Mouse (Mus musculus): ENCODE results near the gene Cxcl16. TPM values are rescaled to one million over a fixed set of nuclear protein-coding genes. Genes with fewer than 3 reads are reported as not detected.
A peak's percentile ranks its signal among the peaks of the same experiment; 100 is the strongest.
"Not testable (repeated sequence)": the region's sequence is repeated elsewhere in the genome, so short reads cannot be mapped to it uniquely, and the experiment has no call there.

Gene Cxcl16
- 5.5 and 7.1 TPM in 2 replicates for total RNA-seq (2021)
- long read RNA-seq, transcript Cxcl16-201 (5 exons, 2,699 nt), result major isoform, 10 of 15 reads
- long read RNA-seq, partial matches to known transcripts, result 4 of 15 reads
- long read RNA-seq, other reads (novel, unspliced or antisense), result 1 of 15 reads

DNA sequence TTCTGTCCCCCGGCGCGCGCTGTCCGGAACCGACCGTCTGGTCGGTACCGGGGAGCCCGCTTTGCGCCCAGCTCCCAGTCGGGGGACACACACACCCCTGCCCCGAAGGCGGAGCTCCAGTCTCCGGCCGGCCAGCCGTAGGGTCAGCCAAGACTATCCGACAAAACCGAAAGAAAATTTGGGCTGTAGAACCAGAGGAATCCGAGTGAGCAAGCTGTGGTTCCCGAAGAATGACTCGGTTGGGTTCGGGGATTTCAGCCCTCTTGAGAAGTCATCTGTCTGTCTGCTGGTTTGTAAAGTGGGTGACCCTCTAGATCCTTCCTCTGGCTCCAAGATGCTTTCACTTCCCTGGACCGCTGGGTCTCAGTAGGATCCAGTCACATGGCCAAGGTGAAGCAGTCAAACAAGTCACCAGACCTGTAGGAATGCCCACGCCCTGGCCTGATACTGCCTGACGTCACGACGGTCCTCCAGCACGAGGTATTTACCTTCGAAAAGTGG is at the start of gene Cxcl16:
Gene Cxcl16 (minus strand): TSS at position 384 of the 501 bp plus-strand sequence.
- DNase-seq, result peak; percentile 52

- DNase-seq, result no peak
Observed at GRCm38 (mm10) chr11:70506962-70507515, 47.3 kb upstream of the Cxcl16 start.

DNA sequence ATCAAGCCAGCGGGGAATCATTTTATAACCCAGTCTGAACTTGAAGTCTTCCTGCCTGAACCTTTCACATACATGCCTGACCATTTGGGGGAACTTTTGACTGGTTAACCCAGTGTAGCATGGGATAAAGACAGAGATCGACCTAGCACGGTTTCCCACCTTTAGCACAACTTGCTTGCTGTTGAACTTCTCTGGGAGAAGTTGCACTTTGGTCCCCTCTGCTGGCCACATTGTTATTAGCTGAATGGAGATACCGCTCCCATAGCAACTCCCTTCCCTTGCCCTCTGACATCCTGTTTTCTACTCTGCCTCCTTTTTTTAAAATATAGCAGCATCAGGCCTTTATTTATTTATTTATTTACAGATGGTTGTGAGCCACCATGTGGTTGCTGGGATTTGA is 46.6 kb upstream of the Cxcl16 start:
- peak; percentile 67 for DNase-seq

GRCm38 (mm10) chr11:70504970-70505369 is 45.2 kb upstream of the Cxcl16 start, which contains the start of gene Tm4sf5:
Gene Tm4sf5 (plus strand): TSS chr11:70505244.
- DNase-seq, result no peak

DNA sequence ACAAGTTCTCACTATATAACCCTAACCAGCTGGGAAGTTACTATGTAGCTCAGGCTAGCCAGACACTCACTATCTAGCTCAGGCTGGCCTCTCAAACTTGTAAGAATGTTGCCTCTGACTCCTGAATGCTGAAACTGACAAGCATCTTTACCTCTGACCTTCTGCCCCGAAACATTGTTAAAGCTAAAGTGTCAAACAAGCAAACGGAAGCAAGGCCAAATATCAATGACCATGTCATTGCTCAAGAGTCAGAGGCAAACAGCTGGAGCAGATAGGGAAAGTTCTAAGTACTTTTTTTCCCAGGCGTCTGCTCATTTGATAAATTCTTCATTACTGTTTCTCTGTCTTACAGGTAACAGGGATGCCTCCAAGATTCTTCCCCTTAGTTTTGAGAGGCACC is 42.2 kb upstream of the Cxcl16 start:
- DNase-seq, result no peak

DNA sequence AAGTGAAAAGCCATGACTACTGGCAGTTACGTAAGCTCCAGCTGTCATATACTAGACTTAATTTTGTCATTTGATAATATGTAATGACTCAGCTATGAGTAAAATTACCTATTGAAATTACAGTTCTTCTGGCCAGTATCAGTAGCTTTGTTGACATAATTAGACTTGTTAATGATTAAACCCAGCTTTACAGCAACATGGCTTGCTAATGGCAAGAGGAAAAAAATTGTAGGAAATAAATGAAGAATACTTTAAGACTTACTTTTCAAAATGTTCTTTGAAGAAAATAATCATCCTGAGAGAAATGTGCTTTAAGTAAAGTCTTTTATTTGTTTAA is 40.7 kb upstream of the Cxcl16 start:
- DNase-seq, result no peak

- peak; percentile 77 for DNase-seq
Observed at GRCm38 (mm10) chr11:70499566-70500475, 40.0 kb upstream of the Cxcl16 start.

- DNase-seq, result no peak
Observed at GRCm38 (mm10) chr11:70489684-70490083, 29.9 kb upstream of the Cxcl16 start.

GRCm38 (mm10) chr11:70489138-70489537 is 29.4 kb upstream of the Cxcl16 start:
- DNase-seq, result no peak

DNA sequence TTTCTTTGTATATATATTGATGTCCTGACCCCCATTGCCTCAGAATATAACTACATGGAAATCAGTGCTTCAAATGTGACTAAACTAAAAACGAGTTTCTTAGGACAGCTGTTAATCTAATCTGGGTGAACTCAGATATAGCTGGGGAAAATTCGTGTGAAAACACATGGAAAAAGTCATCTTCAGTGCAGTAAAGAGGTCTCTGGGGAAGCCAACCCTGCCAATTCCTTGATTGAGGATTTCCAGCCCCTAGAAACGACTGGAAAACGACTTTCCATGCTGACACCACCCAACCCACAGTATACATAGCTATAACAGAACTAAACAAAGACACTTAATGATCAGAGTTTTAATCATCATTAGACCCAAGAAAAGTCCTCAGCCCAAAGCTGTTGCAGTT is 28.0 kb upstream of the Cxcl16 start:
- no peak for DNase-seq

- DNase-seq, result no peak
Observed at GRCm38 (mm10) chr11:70485498-70485897, 25.7 kb upstream of the Cxcl16 start.

DNA sequence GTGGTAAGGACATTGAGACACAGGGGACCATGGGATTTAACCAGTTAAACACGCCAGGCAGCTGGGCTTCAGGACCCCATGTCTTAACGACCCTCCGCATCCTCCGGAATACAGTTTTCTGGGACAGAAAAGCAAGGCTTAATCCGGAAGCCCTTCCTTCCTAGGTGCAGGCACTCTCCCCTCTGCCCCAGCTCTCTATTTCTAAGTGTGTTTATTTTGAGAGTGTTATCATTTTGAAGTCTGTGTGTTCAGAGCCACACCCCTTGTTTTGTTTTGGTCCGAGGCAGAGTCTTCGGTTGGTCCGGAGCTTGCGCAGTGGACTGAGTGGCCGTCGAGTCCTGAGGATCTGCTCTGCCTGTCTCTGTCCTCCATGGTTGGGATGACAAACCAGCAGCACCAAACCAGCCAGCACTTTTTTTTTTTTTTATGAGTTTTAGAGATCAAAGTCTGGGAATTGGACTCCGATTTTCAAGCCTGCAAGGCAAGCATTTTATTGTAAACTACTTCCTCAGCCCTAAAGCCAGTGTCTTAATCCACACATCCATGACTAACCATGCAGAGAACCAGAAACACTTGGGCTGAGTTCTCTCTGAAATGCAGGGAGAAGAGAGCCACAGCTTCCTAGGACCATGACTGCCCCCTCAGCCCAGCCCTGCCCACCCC is 15.2 kb upstream of the Cxcl16 start:
- no peak for DNase-seq

- not testable (repeated sequence) for DNase-seq
Observed at GRCm38 (mm10) chr11:70473291-70473690, 13.5 kb upstream of the Cxcl16 start.

DNA sequence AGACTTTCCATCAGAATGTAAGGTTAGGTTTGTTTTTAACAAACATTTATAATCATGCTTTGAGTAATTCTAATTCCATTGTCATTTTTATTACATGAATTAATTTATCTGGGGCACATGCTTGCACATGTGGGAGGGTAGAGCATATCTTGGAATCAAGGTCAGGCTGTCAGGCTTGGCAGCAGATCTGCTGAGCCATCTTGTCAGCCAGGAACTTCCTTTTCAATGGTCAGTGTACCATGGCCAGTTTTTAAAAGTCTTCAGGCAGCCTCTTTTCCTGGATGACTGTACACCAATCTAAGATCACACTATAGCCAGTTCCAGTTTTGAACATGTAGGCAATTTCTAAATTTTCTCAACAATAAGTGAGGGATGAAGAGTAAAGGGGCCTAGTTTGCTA is 12.9 kb upstream of the Cxcl16 start:
- DNase-seq, result no peak

- DNase-seq, result no peak
Observed at GRCm38 (mm10) chr11:70469764-70470163, 10.0 kb upstream of the Cxcl16 start.

DNA sequence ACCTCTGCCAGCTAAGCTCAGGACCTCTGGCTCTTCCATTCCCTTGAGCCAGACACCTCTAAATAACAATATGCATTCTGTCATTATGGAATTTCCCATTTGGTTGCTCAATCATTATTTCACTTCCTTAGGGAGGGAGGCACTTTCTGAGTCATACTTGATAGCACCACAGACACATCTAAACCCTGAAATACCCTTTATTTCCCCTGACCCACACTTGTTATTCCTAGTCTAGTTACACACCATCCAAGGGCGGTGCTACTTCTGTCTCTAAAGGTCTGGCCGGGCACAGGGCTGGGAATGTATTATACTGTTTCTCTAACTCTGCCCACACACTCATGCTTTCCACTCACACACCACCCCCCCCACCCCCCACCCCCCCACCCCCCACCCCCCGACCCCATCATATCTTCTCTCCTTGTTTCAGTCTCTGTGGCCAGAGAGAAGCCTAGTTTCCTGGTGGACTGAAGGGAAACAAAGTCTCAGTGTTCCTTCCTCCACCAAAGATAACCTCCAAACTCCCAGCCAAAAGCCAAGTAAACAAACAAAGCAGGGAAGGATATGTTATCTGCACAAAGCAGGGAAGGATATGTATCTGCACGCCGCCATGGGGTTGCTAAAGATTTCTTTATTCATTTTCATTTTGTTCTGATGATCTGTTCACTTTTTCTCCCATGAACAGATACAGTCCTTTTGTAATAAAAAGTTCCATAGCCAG is 8.3 kb upstream of the Cxcl16 start:
- DNase-seq, result no peak

GRCm38 (mm10) chr11:70465824-70466223 is 6.0 kb upstream of the Cxcl16 start:
- peak; percentile 31 for DNase-seq

DNA sequence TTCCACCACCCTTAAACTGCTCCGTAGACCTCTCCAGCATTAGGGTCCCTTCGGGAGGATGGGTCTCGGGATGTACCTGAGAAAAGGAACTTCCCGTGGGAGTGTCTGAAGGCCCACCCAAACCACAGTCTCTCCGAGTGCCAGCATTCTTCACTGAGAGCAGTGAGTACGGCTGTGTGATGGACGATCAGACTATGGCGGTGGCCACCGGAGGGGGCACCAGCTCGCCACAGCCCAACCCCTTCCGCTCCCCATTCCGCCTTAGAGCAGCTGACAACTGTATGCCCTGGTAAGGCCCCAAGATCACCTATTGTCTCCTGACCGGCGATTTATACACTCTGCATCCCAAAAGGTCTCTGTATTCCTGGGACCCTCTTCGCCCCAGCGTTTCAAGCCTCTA is 5.4 kb upstream of the Cxcl16 start:
- no peak for DNase-seq

- no peak for DNase-seq
Observed at GRCm38 (mm10) chr11:70463970-70464369, 4.2 kb upstream of the Cxcl16 start.

DNA sequence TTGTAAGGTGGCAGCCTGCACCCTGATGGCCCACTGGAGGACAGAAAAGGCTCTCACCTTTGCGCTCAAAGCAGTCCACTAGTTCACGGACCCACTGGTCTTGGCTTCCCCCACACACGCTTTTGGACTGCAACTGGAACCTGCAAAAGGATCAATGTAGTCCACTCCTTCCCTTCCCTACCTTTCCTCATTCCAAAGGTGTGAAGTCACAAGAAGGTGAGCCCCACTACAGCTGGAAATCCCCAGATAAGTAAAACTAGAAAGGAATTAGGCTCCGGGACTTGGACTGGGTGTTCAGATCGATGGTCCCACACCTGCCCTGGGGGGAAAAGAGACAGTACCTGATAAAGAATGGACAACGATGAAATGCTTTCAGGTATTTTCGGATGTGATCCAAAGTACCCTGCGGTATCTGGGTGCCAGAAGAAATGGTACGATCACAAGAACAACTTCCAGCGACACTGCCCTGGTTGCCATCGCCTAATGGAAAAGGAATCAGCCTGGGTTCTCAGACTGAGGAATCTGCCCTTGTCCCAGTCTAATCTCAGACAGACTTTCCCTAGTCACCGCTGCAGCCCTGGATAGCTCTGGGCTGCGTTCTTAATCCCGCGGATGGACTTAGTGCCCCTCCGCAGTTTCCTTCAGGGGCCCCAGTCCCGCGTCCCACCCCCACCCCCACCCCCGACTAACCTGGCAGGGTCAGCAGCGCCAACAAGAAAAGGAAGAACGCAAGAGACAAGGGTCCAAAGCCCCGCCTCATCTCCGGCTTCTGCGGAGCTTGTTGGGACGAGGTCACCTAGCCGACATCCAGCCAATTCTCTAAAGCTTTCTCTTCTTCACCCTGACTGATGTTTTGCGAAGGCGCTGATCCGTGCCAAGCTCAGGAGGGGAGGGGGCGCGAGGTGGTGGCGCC is 840 bp downstream of the Cxcl16 start, which contains the start of gene Zmynd15:
Gene Zmynd15 (plus strand): TSS at position 746 of the 913 bp plus-strand sequence.
- no peak for DNase-seq
